14 mouse cellular contexts compared by ENCODE assay signal in the genomic region with DNA sequence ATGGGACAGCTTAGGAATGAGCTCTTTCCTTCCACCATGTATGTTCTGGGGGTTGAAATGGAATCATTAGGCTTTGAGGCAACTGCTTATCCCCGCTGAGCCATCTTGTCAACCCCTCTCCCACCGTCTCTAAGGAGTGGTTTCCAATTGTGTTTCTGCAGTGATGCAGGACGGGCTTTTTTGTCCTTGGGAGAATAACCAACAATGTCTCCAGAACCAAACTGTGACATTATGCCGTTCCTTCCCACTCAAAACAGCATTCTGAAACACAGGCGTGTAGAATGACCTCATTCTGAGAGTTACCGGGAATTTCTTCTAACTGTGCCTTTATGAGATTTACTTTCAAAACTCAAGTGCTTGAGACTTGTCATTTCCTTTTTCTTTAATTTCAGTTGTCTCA. TPM values are rescaled to one million over a fixed set of nuclear protein-coding genes. Genes with fewer than 3 reads are reported as not detected.
DNase-seq lines count a peak whose midpoint lies in the region; ATAC-seq and TF ChIP-seq lines count a peak whose summit lies in the region.
"Had no signal": no experiment of that assay in that cellular context is flagged by ENCODE, and none has a peak within 500 bp of the region (broad histone marks: within the 10 kb centered on the region; RNA-seq: fewer than 3 reads in every experiment).

No protein-coding gene starts in this region.

- H3K9ac ChIP-seq in forebrain, embryonic 11.5 days (ENCODE audit: low read length) = peak overlapping the region; percentile 32; the same call in 1 of the 2 replicates
- no peak overlapping the region for H3K9ac ChIP-seq in forebrain, embryonic 15.5 days (replicated peaks)
- no peak overlapping the region for H3K9ac ChIP-seq in hindbrain, embryonic 16.5 days (ENCODE audit: low read depth, low read length)
- no peak overlapping the region for H3K9ac ChIP-seq in lung, postnatal 0 days (replicated peaks; ENCODE audit: low read depth)
- H3K9ac ChIP-seq in liver, embryonic 12.5 days = no peak overlapping the region
- H3K9ac ChIP-seq: liver, embryonic 15.5 days had no signal

- H3K36me3 ChIP-seq in forebrain, embryonic 11.5 days (ENCODE audit: control insufficient read depth, insufficient read depth, low read length) = no peaks in the 10 kb centered on the region
- H3K36me3 ChIP-seq in forebrain, embryonic 15.5 days = no peaks in the 10 kb centered on the region
- no peaks in the 10 kb centered on the region for H3K36me3 ChIP-seq in hindbrain, embryonic 16.5 days (ENCODE audit: control insufficient read depth, insufficient read depth, low read length)
- H3K36me3 ChIP-seq in lung, postnatal 0 days (ENCODE audit: insufficient read depth, low read length) = no peaks in the 10 kb centered on the region
- H3K36me3 ChIP-seq in liver, embryonic 12.5 days = 0 out of 2 replicates have a peak, but pooled peaks cover 2% of the 10 kb centered on the region
- H3K36me3 ChIP-seq: liver, embryonic 15.5 days had no signal

- no peak for TF ChIP-seq CTCF in lung, postnatal 0 days (IDR thresholded peaks at IDR 0.05)

- no peak overlapping the region for H3K4me3 ChIP-seq in forebrain, embryonic 11.5 days (ENCODE audit: low read depth, low read length)
- no peak overlapping the region for H3K4me3 ChIP-seq in forebrain, embryonic 15.5 days
- no peak overlapping the region for H3K4me3 ChIP-seq in hindbrain, embryonic 16.5 days (ENCODE audit: low read length)
- no peak overlapping the region for H3K4me3 ChIP-seq in lung, postnatal 0 days (ENCODE audit: low read depth, low read length)
- H3K4me3 ChIP-seq in liver, embryonic 12.5 days = no peak overlapping the region
- H3K4me3 ChIP-seq: gastrocnemius, adult 2 months; liver, embryonic 15.5 days had no signal

- 24% methylated on average over 6 of the region's 6 CpGs for WGBS in forebrain, embryonic 11.5 days
- WGBS in forebrain, embryonic 15.5 days = 16% methylated on average over 6 of the region's 6 CpGs
- 30% methylated on average over 6 of the region's 6 CpGs for WGBS in hindbrain, embryonic 16.5 days
- 83% methylated on average over 6 of the region's 6 CpGs for WGBS in lung, postnatal 0 days
- 73% methylated on average over 6 of the region's 6 CpGs for WGBS in liver, embryonic 12.5 days (ENCODE audit: insufficient replicate concordance)

- H3K27me3 ChIP-seq in forebrain, embryonic 11.5 days (ENCODE audit: control insufficient read depth, insufficient read depth, low read length) = no peaks in the 10 kb centered on the region
- no peaks in the 10 kb centered on the region for H3K27me3 ChIP-seq in forebrain, embryonic 15.5 days
- no peaks in the 10 kb centered on the region for H3K27me3 ChIP-seq in hindbrain, embryonic 16.5 days (replicated peaks; ENCODE audit: control insufficient read depth, insufficient read depth, low read length)
- no peaks in the 10 kb centered on the region for H3K27me3 ChIP-seq in lung, postnatal 0 days (replicated peaks; ENCODE audit: insufficient read depth, low read length)
- H3K27me3 ChIP-seq in liver, embryonic 12.5 days (replicated peaks) = peaks cover 4% of the 10 kb centered on the region; the same call in 1 of the 2 replicates
- H3K27me3 ChIP-seq: liver, embryonic 15.5 days had no signal

- peak; percentile 42 for ATAC-seq in forebrain, embryonic 11.5 days (replicated peaks; ENCODE audit: low FRiP score)
- ATAC-seq in forebrain, embryonic 15.5 days (replicated peaks) = no peak
- 0 out of 2 replicates have a peak, but pooled peaks have one; percentile 15 for ATAC-seq in hindbrain, embryonic 16.5 days
- ATAC-seq in lung, postnatal 0 days = no peak
- no peak for ATAC-seq in liver, embryonic 12.5 days
- ATAC-seq: activated CD4-positive, CD25-positive, alpha-beta regulatory T cell, adult 4 months had no signal

- 0 out of 2 replicates have a peak overlapping the region, but pooled peaks have one; percentile 43 for H3K4me2 ChIP-seq in forebrain, embryonic 11.5 days (ENCODE audit: low read depth, low read length, severe bottlenecking)
- no peak overlapping the region for H3K4me2 ChIP-seq in forebrain, embryonic 15.5 days (replicated peaks)
- no peak overlapping the region for H3K4me2 ChIP-seq in hindbrain, embryonic 16.5 days (ENCODE audit: low read length)
- H3K4me2 ChIP-seq in lung, postnatal 0 days (replicated peaks; ENCODE audit: low read depth, low read length) = no peak overlapping the region
- H3K4me2 ChIP-seq in liver, embryonic 12.5 days = no peak overlapping the region
- H3K4me2 ChIP-seq: liver, embryonic 15.5 days had no signal

- peaks cover 2% of the 10 kb centered on the region; the same call in 1 of the 2 replicates for H3K9me3 ChIP-seq in forebrain, embryonic 11.5 days (ENCODE audit: control insufficient read depth, low read length)
- H3K9me3 ChIP-seq in forebrain, embryonic 15.5 days = 0 out of 2 replicates have a peak, but pooled peaks cover 3% of the 10 kb centered on the region
- 0 out of 2 replicates have a peak, but pooled peaks cover 2% of the 10 kb centered on the region for H3K9me3 ChIP-seq in hindbrain, embryonic 16.5 days (ENCODE audit: control insufficient read depth, low read length)
- peaks cover 3% of the 10 kb centered on the region; the same call in 1 of the 2 replicates for H3K9me3 ChIP-seq in lung, postnatal 0 days (ENCODE audit: low read length)
- no peaks in the 10 kb centered on the region for H3K9me3 ChIP-seq in liver, embryonic 12.5 days (replicated peaks)

- TF ChIP-seq EP300 in lung, postnatal 0 days (IDR thresholded peaks at IDR 0.05) = no peak

- H3K27ac ChIP-seq in forebrain, embryonic 11.5 days (ENCODE audit: low read depth, low read length) = peak overlapping the region; percentile 93
- H3K27ac ChIP-seq in forebrain, embryonic 15.5 days (replicated peaks) = no peak overlapping the region
- H3K27ac ChIP-seq in hindbrain, embryonic 16.5 days (ENCODE audit: low read depth, low read length) = no peak overlapping the region
- no peak overlapping the region for H3K27ac ChIP-seq in lung, postnatal 0 days (ENCODE audit: low read length)
- H3K27ac ChIP-seq in liver, embryonic 12.5 days = no peak overlapping the region
- H3K27ac ChIP-seq: liver, embryonic 15.5 days had no signal

- no peak for DNase-seq in forebrain, embryonic 11.5 days (ENCODE audit: low spot score)
- DNase-seq in retina, embryonic 14.5 days (ENCODE audit: low spot score) = peak; percentile 55
- DNase-seq in retina, postnatal 1 day = no peak
- DNase-seq in urinary bladder, postnatal 25 days (ENCODE audit: low spot score) = no peak
- DNase-seq in lung, postnatal 0 days (ENCODE audit: low spot score) = no peak
- DNase-seq: cerebellum, adult 9-11 months; gastrocnemius, adult 2 months; layer of hippocampus, adult 9-11 months; lung, postnatal 36 days had no signal

- peaks cover 11% of the 10 kb centered on the region; the same call in 1 of the 2 replicates for H3K4me1 ChIP-seq in forebrain, embryonic 11.5 days (replicated peaks; ENCODE audit: control insufficient read depth, insufficient read depth, low read length)
- peaks cover 19% of the 10 kb centered on the region for H3K4me1 ChIP-seq in forebrain, embryonic 15.5 days
- H3K4me1 ChIP-seq in hindbrain, embryonic 16.5 days (ENCODE audit: control insufficient read depth, insufficient read depth, low read depth, low read length) = peaks cover 16% of the 10 kb centered on the region
- H3K4me1 ChIP-seq in lung, postnatal 0 days (ENCODE audit: insufficient read depth, low read depth, low read length) = no peaks in the 10 kb centered on the region
- H3K4me1 ChIP-seq in liver, embryonic 12.5 days = no peaks in the 10 kb centered on the region; the same call in 1 of the 2 replicates
- H3K4me1 ChIP-seq: liver, embryonic 15.5 days had no signal

RNA-seq across cellular contexts. Expression of a gene that starts 28.2 kb away (rescaled TPM):
- 5.2 and 5.4 TPM in 2 replicates for polyA plus RNA-seq in forebrain, embryonic 11.5 days (2014; fragmentation: Nextera tagmentation; extraction: Ambion mirVana)
- polyA plus RNA-seq in forebrain, embryonic 15.5 days (2015; fragmentation: Nextera tagmentation; extraction: Ambion mirVana) = 2.0 and 2.2 TPM in 2 replicates
- 1.8 and 2.2 TPM in 2 replicates for polyA plus RNA-seq in hindbrain, embryonic 16.5 days (2015; fragmentation: Nextera tagmentation; extraction: Ambion mirVana)
- 5.6 and 6.4 TPM in 2 replicates for polyA plus RNA-seq in lung, postnatal 0 days (2015; fragmentation: Nextera tagmentation; extraction: Ambion mirVana)
- polyA plus RNA-seq in liver, embryonic 12.5 days (2016; fragmentation: Nextera tagmentation; extraction: Ambion mirVana) = 1.1 and 1.6 TPM in 2 replicates

RNA-seq across cellular contexts. Expression of a gene that starts 44.9 kb away (rescaled TPM):
- 54.0 and 54.9 TPM in 2 replicates for polyA plus RNA-seq in forebrain, embryonic 11.5 days (2014; fragmentation: Nextera tagmentation; extraction: Ambion mirVana)
- 33.6 and 36.2 TPM in 2 replicates for polyA plus RNA-seq in forebrain, embryonic 15.5 days (2015; fragmentation: Nextera tagmentation; extraction: Ambion mirVana)
- polyA plus RNA-seq in hindbrain, embryonic 16.5 days (2015; fragmentation: Nextera tagmentation; extraction: Ambion mirVana) = 28.2 and 32.1 TPM in 2 replicates
- polyA plus RNA-seq in lung, postnatal 0 days (2015; fragmentation: Nextera tagmentation; extraction: Ambion mirVana) = 28.6 and 30.9 TPM in 2 replicates
- polyA plus RNA-seq in liver, embryonic 12.5 days (2016; fragmentation: Nextera tagmentation; extraction: Ambion mirVana) = 17.4 TPM in 2 replicates

Comparison
In these comparisons a context has a peak if more than half of its experiments do, and no peak if none do; other contexts are left out.
1. ATAC-seq: peak in forebrain, embryonic 11.5 days (single experiment) and hindbrain, embryonic 16.5 days (single experiment); none in forebrain, embryonic 15.5 days (single experiment), lung, postnatal 0 days (single experiment) and liver, embryonic 12.5 days (single experiment).